Mouse (Mus musculus) myocyte (in vitro differentiated cells): ENCODE results near the gene Rpgrip1. TPM values are rescaled to one million over a fixed set of nuclear protein-coding genes. Genes with fewer than 3 reads are reported as not detected.
A peak's percentile ranks its signal among the peaks of the same experiment; 100 is the strongest.

Experiments used
- H3K27me3 ChIP-seq: one replicate; pipeline ENCODE4 v1.6.1; 2011; ENCODE audit not compliant: control insufficient read depth, insufficient read depth, insufficient read length
- H3K36me3 ChIP-seq: one replicate; pipeline ENCODE4 v1.6.1; 2011; ENCODE audit not compliant: control insufficient read depth, insufficient read depth
- H3K4me2 ChIP-seq: one replicate; pipeline ENCODE4 v1.6.1; 2011; ENCODE audit warnings: low read depth, control low read depth
- H3K4me3 ChIP-seq: one replicate; pipeline ENCODE4 v1.5.1; 2011; ENCODE audit warnings: mild to moderate bottlenecking, control low read depth, moderate library complexity
- H3K79me2 ChIP-seq: one replicate; pipeline ENCODE4 v1.6.1; 2011; ENCODE audit not compliant: control insufficient read depth, insufficient read depth
- H3ac ChIP-seq: one replicate; pipeline ENCODE4 v1.6.1; 2011; ENCODE audit not compliant: control insufficient read depth, insufficient read length
- CEBPB ChIP-seq: IDR thresholded peaks from 2 replicates; pipeline ENCODE4 v1.6.1; 2011; ENCODE audit warnings: mild to moderate bottlenecking, moderate library complexity; ENCODE audit not compliant: poor library complexity, insufficient read depth, severe bottlenecking
- E2F4 ChIP-seq: IDR thresholded peaks from one replicate; pipeline ENCODE4 v1.6.1; 2011; ENCODE audit warnings: mild to moderate bottlenecking, control low read depth, moderate library complexity; ENCODE audit not compliant: insufficient read depth
- MAX ChIP-seq: IDR thresholded peaks from one replicate; pipeline ENCODE4 v1.6.1; 2011; ENCODE audit warnings: low read depth, mild to moderate bottlenecking, control low read depth
- MYOD1 ChIP-seq, 3 experiments: IDR thresholded peaks; one replicate each; pipeline ENCODE4 v1.6.1; 2011; ENCODE audit warnings: control low read depth in 2 of 3, low read depth in 2 of 3, mild to moderate bottlenecking in 2 of 3, moderate library complexity in 1 of 3; ENCODE audit not compliant: insufficient read length in 2 of 3, control insufficient read depth in 1 of 3
- MYOG ChIP-seq, 3 experiments: IDR thresholded peaks; one replicate each; pipeline ENCODE4 v1.6.1; 2011; ENCODE audit warnings: control low read depth in 2 of 3, low read depth in 2 of 3, mild to moderate bottlenecking in 2 of 3; ENCODE audit not compliant: insufficient read length in 2 of 3, control insufficient read depth in 1 of 3, insufficient read depth in 1 of 3
- POLR2A ChIP-seq: IDR thresholded peaks from one replicate; pipeline ENCODE4 v1.6.1; 2011; ENCODE audit warnings: low read depth, mild to moderate bottlenecking, control low read depth, moderate library complexity; ENCODE audit not compliant: insufficient read length
- POLR2AphosphoS2 ChIP-seq: IDR thresholded peaks from one replicate; pipeline ENCODE4 v1.6.1; 2011; ENCODE audit warnings: low read depth, control low read depth; ENCODE audit not compliant: insufficient read length
- REST ChIP-seq: IDR thresholded peaks from one replicate; pipeline ENCODE4 v1.6.1; 2011; ENCODE audit warnings: mild to moderate bottlenecking, control low read depth, moderate library complexity; ENCODE audit not compliant: insufficient read depth, insufficient read length
- SRF ChIP-seq: IDR thresholded peaks from one replicate; pipeline ENCODE4 v1.6.1; 2011; ENCODE audit warnings: low read depth; ENCODE audit not compliant: control insufficient read depth, insufficient read length
- TCF12 ChIP-seq: IDR thresholded peaks from one replicate; pipeline ENCODE4 v1.6.1; 2011; ENCODE audit warnings: mild to moderate bottlenecking, control low read depth; ENCODE audit not compliant: poor library complexity, insufficient read depth, severe bottlenecking
- TCF3 ChIP-seq: IDR thresholded peaks from one replicate; pipeline ENCODE4 v1.6.1; 2011; ENCODE audit warnings: low read depth, control low read depth; ENCODE audit not compliant: insufficient read length
- USF1 ChIP-seq: IDR thresholded peaks from one replicate; pipeline ENCODE4 v1.6.1; 2011; ENCODE audit warnings: low read depth, mild to moderate bottlenecking, control low read depth, moderate library complexity
- polyA plus RNA-seq: library from polyadenylated mRNA; unstranded; fragments of >200 nt; fragmentation: generic; extraction: Trizol; gene quantifications from one replicate; pipeline ENCODE4 v1.2.1, GENCODE M21; 2012; ENCODE audit warnings: missing spikeins

Gene Rpgrip1
- 0.47 TPM for polyA plus RNA-seq

DNA sequence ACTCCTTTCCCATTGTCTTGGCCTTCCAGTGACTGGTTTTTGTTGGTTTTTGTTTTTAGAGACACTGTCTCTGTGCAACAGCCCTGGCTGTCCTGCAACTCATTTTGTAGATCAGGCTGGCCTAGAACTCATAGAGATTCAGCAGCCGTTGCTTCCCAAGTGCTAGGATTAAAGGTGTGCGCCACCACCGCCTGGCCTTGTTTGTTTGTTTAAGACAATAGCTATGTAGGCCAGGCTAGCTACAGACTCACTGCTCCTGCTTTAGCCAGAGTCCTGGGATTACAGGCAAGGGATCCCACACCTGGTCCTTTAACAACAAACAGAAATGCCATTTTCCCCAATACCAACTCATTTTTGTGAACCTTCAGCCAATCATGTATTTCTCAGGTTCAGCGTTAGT, at the start of gene Rpgrip1:
Gene Rpgrip1 (plus strand): TSS at position 359 of the 400 bp plus-strand sequence.
- Histone ChIP-seq H3K27me3 (peaks cover 3% of the 10 kb centered on the region), H3K4me3 (no peak within 1 kb of the TSS), H3K4me2 (no peak within 1 kb of the TSS), H3ac (no peak within 1 kb of the TSS), H3K36me3 (no peaks in the 10 kb centered on the region), H3K79me2 (no peaks in the 10 kb centered on the region)
- TF ChIP-seq USF1: no peak
- TF ChIP-seq MYOD1 (IDR thresholded peaks at IDR 0.05; ENCODE audit: control insufficient read depth in 1 of 3, insufficient read length in 2 of 3, low read depth in 2 of 3): no peak
- no peak for TF ChIP-seq POLR2AphosphoS2
- TF ChIP-seq MYOG (IDR thresholded peaks at IDR 0.05; ENCODE audit: control insufficient read depth in 1 of 3, insufficient read depth in 1 of 3, insufficient read length in 2 of 3, low read depth in 2 of 3): no peak
- no peak for TF ChIP-seq E2F4
- TF ChIP-seq SRF: no peak
- no peak for TF ChIP-seq TCF12
- TF ChIP-seq POLR2A: no peak

DNA sequence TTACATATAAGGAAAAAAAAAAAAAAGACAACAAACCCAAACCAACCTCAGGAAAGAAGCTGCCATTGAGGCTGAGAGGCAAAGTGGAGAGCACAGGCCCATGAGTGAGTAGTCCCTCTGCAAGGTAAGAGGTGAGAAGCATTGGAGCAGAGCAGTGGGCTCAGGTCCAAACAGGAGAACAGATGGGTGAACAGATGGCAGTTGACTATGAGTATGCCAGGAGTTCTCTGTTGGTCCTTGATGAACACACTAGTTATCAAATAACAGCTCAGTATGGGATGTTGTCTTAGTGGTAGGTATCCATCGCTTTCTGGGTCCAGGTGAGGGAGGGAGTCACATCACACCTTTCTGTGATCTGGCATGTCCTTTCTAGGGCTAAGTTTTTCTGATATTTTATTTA, 49.7 kb upstream of the Rpgrip1 start:
- H3K27me3 ChIP-seq: peaks cover 6% of the 10 kb centered on the region
- no peak overlapping the region for H3K4me3 ChIP-seq
- TF ChIP-seq E2F4 (no peak), CEBPB (no peak), TCF3 (no peak), POLR2A (no peak), POLR2AphosphoS2 (no peak), MYOG (IDR thresholded peaks at IDR 0.05; ENCODE audit: control insufficient read depth in 1 of 3, insufficient read depth in 1 of 3, insufficient read length in 2 of 3, low read depth in 2 of 3) (no peak), MAX (no peak), TCF12 (no peak), USF1 (no peak), SRF (no peak), REST (no peak), MYOD1 (IDR thresholded peaks at IDR 0.05; ENCODE audit: control insufficient read depth in 1 of 3, insufficient read length in 2 of 3, low read depth in 2 of 3) (no peak)
- H3K79me2 ChIP-seq: no peaks in the 10 kb centered on the region
- H3K4me2 ChIP-seq: no peak overlapping the region
- no peak overlapping the region for H3ac ChIP-seq
- H3K36me3 ChIP-seq: no peaks in the 10 kb centered on the region

GRCm38 (mm10) chr14:52061798-52062197, 48.7 kb upstream of the Rpgrip1 start:
- no peaks in the 10 kb centered on the region for H3K36me3 ChIP-seq
- no peaks in the 10 kb centered on the region for H3K79me2 ChIP-seq
- H3ac ChIP-seq: no peak overlapping the region
- peaks cover 6% of the 10 kb centered on the region for H3K27me3 ChIP-seq
- TF ChIP-seq TCF3: no peak
- TF ChIP-seq USF1: no peak
- TF ChIP-seq TCF12: no peak
- no peak for TF ChIP-seq MAX
- TF ChIP-seq POLR2AphosphoS2: no peak
- no peak overlapping the region for H3K4me3 ChIP-seq
- no peak overlapping the region for H3K4me2 ChIP-seq

DNA sequence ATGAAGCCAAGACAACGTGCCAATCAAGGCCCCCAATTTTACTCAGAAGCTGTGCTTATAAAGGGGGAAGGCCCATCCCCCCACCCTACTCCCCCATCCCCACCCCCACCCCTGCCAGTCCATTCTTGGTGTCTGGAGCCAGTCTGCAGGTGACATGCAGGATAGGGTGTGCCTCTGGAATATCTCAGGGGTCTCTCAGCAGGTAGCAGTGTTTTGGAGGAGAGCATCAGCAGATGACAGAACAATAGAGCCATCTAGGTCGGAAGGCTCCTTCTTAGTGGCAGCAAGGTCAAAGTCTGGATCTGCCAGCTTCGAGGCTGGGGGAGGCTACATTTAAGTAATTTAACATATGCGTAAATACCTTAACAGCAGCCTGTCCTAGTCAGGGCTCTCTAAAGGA, 44.4 kb upstream of the Rpgrip1 start:
- H3K4me2 ChIP-seq: no peak overlapping the region
- TF ChIP-seq CEBPB (no peak), USF1 (no peak), TCF12 (no peak), POLR2AphosphoS2 (no peak), TCF3 (no peak), MAX (no peak), SRF (no peak), E2F4 (no peak), MYOG (IDR thresholded peaks at IDR 0.05; ENCODE audit: control insufficient read depth in 1 of 3, insufficient read depth in 1 of 3, insufficient read length in 2 of 3, low read depth in 2 of 3) (no peak), POLR2A (no peak), MYOD1 (IDR thresholded peaks at IDR 0.05; ENCODE audit: control insufficient read depth in 1 of 3, insufficient read length in 2 of 3, low read depth in 2 of 3) (no peak), REST (no peak)
- H3K79me2 ChIP-seq: no peaks in the 10 kb centered on the region
- H3ac ChIP-seq: no peak overlapping the region
- H3K27me3 ChIP-seq: peaks cover 6% of the 10 kb centered on the region
- H3K36me3 ChIP-seq: no peaks in the 10 kb centered on the region
- H3K4me3 ChIP-seq: no peak overlapping the region

GRCm38 (mm10) chr14:52071599-52072137, 38.8 kb upstream of the Rpgrip1 start:
- TF ChIP-seq MYOG (IDR thresholded peaks at IDR 0.05; ENCODE audit: control insufficient read depth in 1 of 3, insufficient read depth in 1 of 3, insufficient read length in 2 of 3, low read depth in 2 of 3): no peak
- TF ChIP-seq E2F4: no peak
- peak; percentile 62 for TF ChIP-seq POLR2AphosphoS2
- H3K4me3 ChIP-seq: no peak overlapping the region
- H3ac ChIP-seq: no peak overlapping the region
- H3K79me2 ChIP-seq: no peaks in the 10 kb centered on the region
- H3K27me3 ChIP-seq: no peaks in the 10 kb centered on the region
- H3K36me3 ChIP-seq: peaks cover 43% of the 10 kb centered on the region
- no peak overlapping the region for H3K4me2 ChIP-seq
